Mouse (Mus musculus): ENCODE measurements at regions not wholly inside any gene's neighbourhood (a gene's known extent, or its start where the extent isn't known, plus 50 kb on each side); places are given as distances from the start of the nearest gene placed in this dataset.

- in situ Hi-C loops (cut with MboI; ENCODE audit: low pct_unique_long_range_greater_than_20kb in 1 of 2, low sequenced_read_pairs in 2 of 2, unreplicated experiment in 1 of 2): no loop called here
Observed at GRCm38 (mm10) chr2:28336349-28337309, 110.0 kb upstream of the Ppp1r26 start.

- in situ Hi-C loops (cut with MboI; ENCODE audit: low pct_unique_long_range_greater_than_20kb in 1 of 2, low sequenced_read_pairs in 2 of 2, unreplicated experiment in 1 of 2): no loop called here
Observed at GRCm38 (mm10) chr2:28337561-28337960, 109.0 kb upstream of the Ppp1r26 start.

GRCm38 (mm10) chr2:28341304-28341703 lies 105.3 kb upstream of the Ppp1r26 start:
- in situ Hi-C loops (cut with MboI; ENCODE audit: low pct_unique_long_range_greater_than_20kb in 1 of 2, low sequenced_read_pairs in 2 of 2, unreplicated experiment in 1 of 2): no loop called here

GRCm38 (mm10) chr2:28348453-28348852 lies 98.1 kb upstream of the Ppp1r26 start:
- in situ Hi-C loops (cut with MboI; ENCODE audit: low pct_unique_long_range_greater_than_20kb in 1 of 2, low sequenced_read_pairs in 2 of 2, unreplicated experiment in 1 of 2): no loop called here

GRCm38 (mm10) chr2:28349911-28350310 lies 96.7 kb upstream of the Ppp1r26 start:
- in situ Hi-C loops (cut with MboI; ENCODE audit: low pct_unique_long_range_greater_than_20kb in 1 of 2, low sequenced_read_pairs in 2 of 2, unreplicated experiment in 1 of 2): no loop called here

- in situ Hi-C loops (cut with MboI; ENCODE audit: low pct_unique_long_range_greater_than_20kb in 1 of 2, low sequenced_read_pairs in 2 of 2, unreplicated experiment in 1 of 2): no loop called here
Observed at GRCm38 (mm10) chr2:28351445-28351844, 95.2 kb upstream of the Ppp1r26 start.

- in situ Hi-C loops (cut with MboI; ENCODE audit: low pct_unique_long_range_greater_than_20kb in 1 of 2, low sequenced_read_pairs in 2 of 2, unreplicated experiment in 1 of 2): no loop called here
Observed at GRCm38 (mm10) chr2:28352903-28353302, 93.7 kb upstream of the Ppp1r26 start.

GRCm38 (mm10) chr2:28362199-28362598 lies 84.4 kb upstream of the Ppp1r26 start:
- in situ Hi-C loops (cut with MboI; ENCODE audit: low pct_unique_long_range_greater_than_20kb in 1 of 2, low sequenced_read_pairs in 2 of 2, unreplicated experiment in 1 of 2): no loop called here

- in situ Hi-C loops (cut with MboI; ENCODE audit: low pct_unique_long_range_greater_than_20kb in 1 of 2, low sequenced_read_pairs in 2 of 2, unreplicated experiment in 1 of 2): no loop called here
Observed at GRCm38 (mm10) chr2:28364623-28365022, 82.0 kb upstream of the Ppp1r26 start.

GRCm38 (mm10) chr2:28365756-28366155 lies 80.8 kb upstream of the Ppp1r26 start:
- in situ Hi-C loops (cut with MboI; ENCODE audit: low pct_unique_long_range_greater_than_20kb in 1 of 2, low sequenced_read_pairs in 2 of 2, unreplicated experiment in 1 of 2): no loop called here

- in situ Hi-C loops (cut with MboI; ENCODE audit: low pct_unique_long_range_greater_than_20kb in 1 of 2, low sequenced_read_pairs in 2 of 2, unreplicated experiment in 1 of 2): no loop called here
Observed at GRCm38 (mm10) chr2:28374838-28375237, 71.8 kb upstream of the Ppp1r26 start.

GRCm38 (mm10) chr2:28377948-28378822 lies 68.4 kb upstream of the Ppp1r26 start:
- in situ Hi-C loops (cut with MboI; ENCODE audit: low pct_unique_long_range_greater_than_20kb in 1 of 2, low sequenced_read_pairs in 2 of 2, unreplicated experiment in 1 of 2): no loop called here

GRCm38 (mm10) chr2:28382051-28382802 lies 64.4 kb upstream of the Ppp1r26 start:
- in situ Hi-C loops (cut with MboI; ENCODE audit: low pct_unique_long_range_greater_than_20kb in 1 of 2, low sequenced_read_pairs in 2 of 2, unreplicated experiment in 1 of 2): no loop called here

- in situ Hi-C loops (cut with MboI; ENCODE audit: low pct_unique_long_range_greater_than_20kb in 1 of 2, low sequenced_read_pairs in 2 of 2, unreplicated experiment in 1 of 2): no loop called here
Observed at GRCm38 (mm10) chr2:28384875-28385274, 61.7 kb upstream of the Ppp1r26 start.

GRCm38 (mm10) chr2:28386784-28387183 lies 59.8 kb upstream of the Ppp1r26 start:
- in situ Hi-C loops (cut with MboI; ENCODE audit: low pct_unique_long_range_greater_than_20kb in 1 of 2, low sequenced_read_pairs in 2 of 2, unreplicated experiment in 1 of 2): no loop called here

- in situ Hi-C loops (cut with MboI; ENCODE audit: low pct_unique_long_range_greater_than_20kb in 1 of 2, low sequenced_read_pairs in 2 of 2, unreplicated experiment in 1 of 2): no loop called here
Observed at GRCm38 (mm10) chr2:28387422-28387836, 59.2 kb upstream of the Ppp1r26 start.

- in situ Hi-C loops (cut with MboI; ENCODE audit: low pct_unique_long_range_greater_than_20kb in 1 of 2, low sequenced_read_pairs in 2 of 2, unreplicated experiment in 1 of 2): no loop called here
Observed at GRCm38 (mm10) chr2:28387926-28388325, 58.7 kb upstream of the Ppp1r26 start.

- in situ Hi-C loops (cut with MboI; ENCODE audit: low pct_unique_long_range_greater_than_20kb in 1 of 2, low sequenced_read_pairs in 2 of 2, unreplicated experiment in 1 of 2): no loop called here
Observed at GRCm38 (mm10) chr2:28389703-28390102, 56.9 kb upstream of the Ppp1r26 start.

- in situ Hi-C loops (cut with MboI; ENCODE audit: low pct_unique_long_range_greater_than_20kb in 1 of 2, low sequenced_read_pairs in 2 of 2, unreplicated experiment in 1 of 2): no loop called here
Observed at GRCm38 (mm10) chr2:28395391-28395790, 51.2 kb upstream of the Ppp1r26 start.

All from mouse embryonic stem cell (cell line).